Mouse (Mus musculus) E14TG2a.4 (cell line): ENCODE data around the gene Calr3.

Experiments
- CTCF ChIP-seq: conservative IDR thresholded peaks from 2 replicates; pipeline ENCODE4 v1.5.1; 2014; ENCODE audit warnings: low read length
- POU5F1 ChIP-seq: IDR thresholded peaks from 2 replicates; pipeline ENCODE4 v1.6.1; 2014; ENCODE audit warnings: low read length, borderline replicate concordance

GRCm38 (mm10) chr8:72413839-72414238 is 29.8 kb downstream of the Calr3 start:
- no peak for TF ChIP-seq CTCF
- no peak for TF ChIP-seq POU5F1
